Comparison of ENCODE assay signal across 7 mouse cellular contexts in the genomic region with DNA sequence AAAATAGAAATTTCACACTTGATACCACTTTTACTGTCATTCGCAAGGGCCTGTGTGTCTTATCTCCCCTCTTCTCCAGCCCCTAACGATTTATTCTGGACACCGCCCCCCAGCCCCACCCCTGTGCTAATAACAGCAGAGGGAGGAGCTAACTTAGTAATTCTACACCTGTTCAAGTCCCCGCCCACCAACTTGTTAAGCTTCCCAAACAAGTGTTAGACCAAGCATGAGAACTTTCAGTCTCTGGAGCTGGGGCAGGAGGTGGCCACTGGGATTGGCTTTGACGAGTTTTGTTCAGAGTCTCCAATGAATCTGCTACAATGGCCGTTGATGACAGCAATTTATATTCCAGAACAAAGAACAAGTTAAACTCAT.
DNase-seq lines count a peak whose midpoint lies in the region; ATAC-seq and TF ChIP-seq lines count a peak whose summit lies in the region.

No protein-coding gene starts in this region.

- 5% methylated on average over 6 of the region's 6 CpGs for WGBS in liver, embryonic 14.5 days (ENCODE audit: insufficient replicate concordance)

- peak overlapping the region; percentile 73 for H3K4me2 ChIP-seq in liver, embryonic 14.5 days (ENCODE audit: low read depth)

- no peak for TF ChIP-seq CTCF in liver, embryonic 14.5 days (IDR thresholded peaks at IDR 0.05; ENCODE audit: low read depth)

- no peaks in the 10 kb centered on the region for H3K9me3 ChIP-seq in liver, embryonic 14.5 days (ENCODE audit: control insufficient read depth, low read length)

- H3K9ac ChIP-seq in liver, embryonic 14.5 days (replicated peaks), result peak overlapping the region; percentile 40

- peak; percentile 77 for DNase-seq in Muller cell, postnatal 12 days (ENCODE audit: inconsistent ontology term)
- DNase-seq in c-Kit-positive CD71-positive TER-119-negative erythroid progenitor cells, embryonic 14.5 days (ENCODE audit: low read depth), result peak; percentile 48
- peak; percentile 37 for DNase-seq in gastrocnemius, postnatal 25 days
- DNase-seq in liver, embryonic 14.5 days (ENCODE audit: low read depth in 3 of 3, low spot score in 3 of 3), result peak in 1 of 3 experiments; percentile 16
- peak; percentile 54 for DNase-seq in neural tube, embryonic 10.5 days (ENCODE audit: extremely low spot score, low spot score)
- DNase-seq in thymus, postnatal 10 days (ENCODE audit: low spot score in 2 of 2), result no peak

- peak; percentile 72 for ATAC-seq in inflammation-experienced regulatory T-cells, adult 6 months
- peak; percentile 68; the same call in 1 of the 2 replicates for ATAC-seq in liver, embryonic 14.5 days (ENCODE audit: insufficient read depth)

- peaks cover 0 to 6% of the 10 kb centered on the region in 2 experiments; a peak in 2 of 4 replicates for H3K4me1 ChIP-seq in liver, embryonic 14.5 days (replicated peaks; ENCODE audit: control insufficient read depth in 2 of 2, insufficient read depth in 2 of 2, low read length in 1 of 2)

- H3K27ac ChIP-seq in liver, embryonic 14.5 days, result no peak overlapping the region

- peak overlapping the region; percentile 51 to 55 for H3K4me3 ChIP-seq in liver, embryonic 14.5 days (ENCODE audit: insufficient read depth in 1 of 2, low read depth in 2 of 2, low read length in 2 of 2)

- H3K36me3 ChIP-seq in liver, embryonic 14.5 days (replicated peaks; ENCODE audit: control insufficient read depth, insufficient read depth, low read depth), result no peaks in the 10 kb centered on the region

- H3K27me3 ChIP-seq in liver, embryonic 14.5 days (ENCODE audit: control insufficient read depth, insufficient read depth, low read length), result no peaks in the 10 kb centered on the region

- no peak for TF ChIP-seq EP300 in liver, embryonic 14.5 days (IDR thresholded peaks at IDR 0.05; ENCODE audit: low read depth)

Comparison
In these comparisons a context has a peak if more than half of its experiments do, and no peak if none do; other contexts are left out.
1. DNase-seq: peak in Muller cell, postnatal 12 days (single experiment), c-Kit-positive CD71-positive TER-119-negative erythroid progenitor cells, embryonic 14.5 days (single experiment), gastrocnemius, postnatal 25 days (single experiment) and neural tube, embryonic 10.5 days (single experiment); none in thymus, postnatal 10 days (0 of 2).